Mouse (Mus musculus) hindbrain, embryonic 13.5 days (tissue): ENCODE results near the gene Rbm24. TPM values are rescaled to one million over a fixed set of nuclear protein-coding genes. Genes with fewer than 3 reads are reported as not detected.

Experiments used
- ATAC-seq: fragments of 200-750 bp; cut with Nextera tagmentation; 2 replicates; pipeline ENCODE4 v1.8.0; 2017; ENCODE audit warnings: moderate TSS enrichment; ENCODE audit not compliant: low FRiP score
- H3K27ac ChIP-seq: fragments of 300-500 bp; sonication (generic); 2 replicates; pipeline ENCODE4 v1.5.1; 2015; ENCODE audit warnings: inconsistent platforms, mild to moderate bottlenecking, moderate library complexity
- H3K27me3 ChIP-seq: fragments of 300-500 bp; sonication (generic); 2 replicates; pipeline ENCODE4 v1.6.1; 2015; ENCODE audit warnings: mild to moderate bottlenecking, inconsistent platforms
- H3K36me3 ChIP-seq: fragments of 300-500 bp; sonication (generic); 2 replicates; pipeline ENCODE4 v1.6.1; 2015; ENCODE audit warnings: mild to moderate bottlenecking, inconsistent platforms
- H3K4me1 ChIP-seq: fragments of 300-500 bp; sonication (generic); replicated peaks from 2 replicates; pipeline ENCODE4 v1.6.1; 2015; ENCODE audit warnings: inconsistent platforms
- H3K4me2 ChIP-seq: fragments of 300-500 bp; sonication (generic); 2 replicates; pipeline ENCODE4 v1.6.1; 2015; ENCODE audit warnings: inconsistent platforms, mild to moderate bottlenecking, moderate library complexity
- H3K4me3 ChIP-seq: fragments of 300-500 bp; sonication (generic); 2 replicates; pipeline ENCODE4 v1.5.1; 2015; ENCODE audit warnings: mild to moderate bottlenecking, inconsistent platforms
- H3K9ac ChIP-seq: fragments of 300-500 bp; sonication (generic); 2 replicates; pipeline ENCODE4 v1.6.1; 2015; ENCODE audit warnings: mild to moderate bottlenecking, inconsistent platforms
- H3K9me3 ChIP-seq: fragments of 300-500 bp; sonication (generic); 2 replicates; pipeline ENCODE4 v1.6.1; 2016; ENCODE audit warnings: inconsistent platforms
- WGBS: fragments of 180-500 bp; shearing (Covaris S2); methylation state at CpG from one replicate; pipeline ENCODE4 v1.1.7; 2015; 5-methylcytosine and 5-hydroxymethylcytosine counted together
- polyA plus RNA-seq: library from polyadenylated mRNA; unstranded; fragments of >200 nt; fragmentation: Nextera tagmentation; extraction: Ambion mirVana; gene quantifications from 2 replicates; pipeline ENCODE4 v1.2.1, GENCODE M21; 2015

Rbm24 gene
- polyA plus RNA-seq, 1 experiment from 2014 or later, result 2.1 TPM

DNA sequence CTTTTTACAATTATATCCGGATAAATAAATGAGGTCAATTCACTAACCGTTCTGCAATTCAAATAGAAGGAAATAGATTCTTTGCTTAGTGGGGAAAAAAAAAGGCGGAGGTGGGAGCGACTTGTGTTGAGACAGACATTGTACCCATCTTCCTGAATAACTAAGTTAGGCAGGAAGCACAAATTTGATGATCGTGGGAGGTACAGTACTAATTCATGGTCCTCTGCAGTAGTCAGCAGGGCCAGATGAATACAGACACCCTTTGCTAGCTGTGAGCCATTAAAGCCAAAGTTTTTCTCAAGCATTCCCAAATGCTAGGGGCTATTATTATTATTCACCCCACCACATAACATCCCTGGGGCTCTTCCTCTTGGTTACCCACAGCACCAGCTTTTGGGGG, 640 bp upstream of the Rbm24 start:
- peak overlapping the region; percentile 72 for H3K4me3 ChIP-seq
- 77% methylated on average over 5 of the region's 5 CpGs for WGBS
- no peaks in the 10 kb centered on the region for H3K36me3 ChIP-seq
- H3K27me3 ChIP-seq, result peaks cover 4% of the 10 kb centered on the region; the same call in 1 of the 2 replicates
- H3K4me2 ChIP-seq, result peak overlapping the region; percentile 90
- ATAC-seq, result no peak
- H3K9me3 ChIP-seq, result no peaks in the 10 kb centered on the region
- H3K9ac ChIP-seq, result peak overlapping the region; percentile 88; the same call in 1 of the 2 replicates
- no peak overlapping the region; the same call in 1 of the 2 replicates for H3K27ac ChIP-seq
- H3K4me1 ChIP-seq, result peaks cover 16% of the 10 kb centered on the region

DNA sequence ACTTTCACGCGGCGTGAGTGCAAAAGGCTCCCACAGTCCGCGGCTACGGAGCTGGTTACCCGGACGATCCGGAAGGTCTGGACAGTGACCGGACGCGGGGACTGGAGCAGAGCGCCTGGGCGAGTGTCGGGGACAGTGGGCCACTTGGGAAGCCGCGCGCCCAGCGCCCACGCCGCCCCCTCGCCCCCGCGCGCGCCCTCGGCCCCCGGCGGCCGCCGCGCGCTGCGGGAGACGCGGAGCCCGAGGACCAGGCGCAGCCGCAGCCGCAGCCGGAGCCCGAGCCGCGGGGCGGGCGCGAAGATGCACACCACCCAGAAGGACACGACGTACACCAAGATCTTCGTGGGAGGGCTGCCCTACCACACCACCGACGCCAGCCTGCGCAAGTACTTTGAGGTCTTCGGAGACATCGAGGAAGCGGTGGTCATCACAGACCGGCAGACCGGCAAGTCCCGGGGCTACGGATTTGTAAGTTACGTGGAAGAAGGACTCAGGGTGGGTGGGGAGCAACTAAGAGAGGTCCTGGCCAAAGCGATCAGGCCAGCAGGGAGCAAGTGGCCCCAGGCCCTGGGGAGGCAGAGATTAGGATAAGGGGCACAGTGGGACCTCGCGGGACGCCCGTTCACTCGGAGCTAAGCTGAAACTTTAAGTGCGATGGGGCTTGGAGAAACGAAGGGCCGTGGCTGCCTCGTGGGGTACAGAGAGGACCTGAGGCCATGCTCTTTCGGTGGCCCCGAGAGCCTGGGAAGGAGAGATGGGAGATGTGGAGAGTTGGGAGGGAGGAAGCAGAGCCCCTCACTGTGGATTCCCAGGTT, 704 bp downstream of the Rbm24 start:
- 1% methylated on average over 72 of the region's 73 CpGs for WGBS
- Histone ChIP-seq H3K4me1 (peaks cover 16% of the 10 kb centered on the region), H3K36me3 (no peaks in the 10 kb centered on the region), H3K27ac (peak overlapping the region; percentile 76), H3K4me3 (peak overlapping the region; percentile 72), H3K9me3 (no peaks in the 10 kb centered on the region), H3K4me2 (peak overlapping the region; percentile 90), H3K9ac (peak overlapping the region; percentile 88), H3K27me3 (peaks cover 4% of the 10 kb centered on the region; the same call in 1 of the 2 replicates)
- peak; percentile 66 for ATAC-seq

DNA sequence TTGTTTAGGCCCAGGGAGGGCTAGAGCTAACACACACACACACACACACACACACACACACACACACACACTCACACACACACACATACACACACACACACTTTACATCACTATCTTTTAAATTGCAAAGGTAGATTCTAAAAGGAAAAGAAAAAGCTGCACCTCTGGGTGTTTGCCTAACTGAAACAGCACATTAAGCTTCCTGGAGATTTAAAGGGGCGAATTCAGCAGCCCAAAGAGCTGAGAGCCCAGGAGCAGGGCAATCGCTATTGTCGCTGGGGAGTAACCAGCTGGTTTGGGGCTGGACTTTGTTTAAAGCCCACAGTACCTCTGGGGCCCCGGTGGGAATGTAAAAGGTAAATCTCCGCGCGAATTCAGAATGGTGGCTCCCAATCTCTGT, 1.4 kb downstream of the Rbm24 start:
- H3K27ac ChIP-seq, result no peak overlapping the region
- 4% methylated on average over 7 of the region's 7 CpGs for WGBS
- peaks cover 4% of the 10 kb centered on the region; the same call in 1 of the 2 replicates for H3K27me3 ChIP-seq
- peak overlapping the region; percentile 72 for H3K4me3 ChIP-seq
- H3K4me1 ChIP-seq, result peaks cover 16% of the 10 kb centered on the region
- H3K9ac ChIP-seq, result peak overlapping the region; percentile 88
- no peak for ATAC-seq
- H3K36me3 ChIP-seq, result no peaks in the 10 kb centered on the region
- H3K9me3 ChIP-seq, result no peaks in the 10 kb centered on the region
- H3K4me2 ChIP-seq, result peak overlapping the region; percentile 90

DNA sequence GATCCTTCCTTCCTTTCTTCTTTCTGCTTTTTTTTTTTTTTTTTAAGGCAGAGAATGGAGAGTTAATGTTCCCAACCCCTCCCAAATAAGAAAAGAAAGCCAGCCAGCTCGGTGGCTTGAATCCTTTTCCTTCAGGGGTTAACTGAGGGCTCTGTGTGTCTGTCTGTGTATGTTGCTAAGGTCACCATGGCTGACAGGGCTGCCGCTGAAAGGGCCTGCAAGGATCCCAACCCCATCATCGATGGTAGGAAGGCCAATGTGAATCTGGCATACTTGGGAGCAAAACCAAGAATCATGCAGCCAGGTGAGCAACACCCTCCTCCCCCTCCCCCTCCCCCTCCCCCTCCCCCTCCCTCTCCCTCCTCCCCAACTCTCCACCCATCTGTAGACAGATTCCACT, 1.9 kb downstream of the Rbm24 start:
- H3K9me3 ChIP-seq, result no peaks in the 10 kb centered on the region
- peak overlapping the region; percentile 88 for H3K9ac ChIP-seq
- peak overlapping the region; percentile 90 for H3K4me2 ChIP-seq
- peaks cover 4% of the 10 kb centered on the region; the same call in 1 of the 2 replicates for H3K27me3 ChIP-seq
- peak overlapping the region; percentile 72 for H3K4me3 ChIP-seq
- no peak overlapping the region for H3K27ac ChIP-seq
- WGBS, result 11% methylated on average over 3 of the region's 3 CpGs
- H3K36me3 ChIP-seq, result no peaks in the 10 kb centered on the region
- no peak for ATAC-seq
- H3K4me1 ChIP-seq, result peaks cover 16% of the 10 kb centered on the region

DNA sequence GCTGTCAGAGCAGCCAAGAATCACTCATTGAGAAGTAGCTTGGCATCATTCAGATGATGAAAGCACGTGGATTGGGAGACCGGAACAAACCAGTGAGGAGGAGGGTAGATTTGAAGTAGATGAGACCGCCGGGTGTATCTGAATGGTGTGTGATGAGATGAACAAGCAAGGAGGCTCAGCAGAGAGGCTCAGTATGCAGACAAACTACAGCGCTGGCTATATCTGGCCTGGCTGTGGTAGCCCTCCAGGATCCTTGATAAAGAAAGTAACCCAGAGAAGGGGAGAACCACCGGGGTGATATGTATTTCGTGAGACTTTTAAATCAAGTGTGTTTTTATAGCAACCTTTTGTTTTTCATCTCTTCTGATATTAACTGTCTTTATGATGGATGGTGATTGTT, 5.6 kb downstream of the Rbm24 start:
- ATAC-seq, result no peak
- H3K27ac ChIP-seq, result no peak overlapping the region
- H3K36me3 ChIP-seq, result peaks cover 5% of the 10 kb centered on the region
- no peak overlapping the region for H3K4me2 ChIP-seq
- H3K9ac ChIP-seq, result no peak overlapping the region
- H3K4me3 ChIP-seq, result no peak overlapping the region
- no peaks in the 10 kb centered on the region for H3K27me3 ChIP-seq
- H3K4me1 ChIP-seq, result peaks cover 9% of the 10 kb centered on the region
- H3K9me3 ChIP-seq, result no peaks in the 10 kb centered on the region
- WGBS, result 94% methylated on average over 7 of the region's 7 CpGs

DNA sequence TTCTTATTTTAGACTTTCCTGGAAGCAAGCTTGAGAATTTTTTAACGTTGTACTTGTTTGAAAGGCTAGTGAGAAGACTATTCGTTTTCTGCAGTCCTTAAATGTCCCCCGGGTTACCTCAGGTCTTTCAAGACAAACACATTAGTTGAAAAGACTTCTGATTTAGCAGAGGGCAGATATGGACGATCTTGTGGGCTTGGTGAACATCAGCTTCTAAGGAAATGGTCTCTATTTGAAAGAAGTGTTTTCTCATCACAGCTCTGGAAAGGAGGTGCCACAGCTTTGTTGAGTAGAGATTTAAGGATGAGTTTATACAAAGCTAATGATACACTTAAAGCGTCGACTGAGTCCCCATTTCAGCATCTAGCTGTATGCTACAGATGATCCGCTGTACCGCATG, 6.1 kb downstream of the Rbm24 start:
- 95% methylated on average over 8 of the region's 8 CpGs for WGBS
- Histone ChIP-seq H3K4me3 (no peak overlapping the region), H3K9ac (no peak overlapping the region), H3K9me3 (no peaks in the 10 kb centered on the region), H3K27ac (no peak overlapping the region), H3K4me2 (no peak overlapping the region), H3K4me1 (peaks cover 5% of the 10 kb centered on the region), H3K36me3 (peaks cover 11% of the 10 kb centered on the region), H3K27me3 (no peaks in the 10 kb centered on the region)
- no peak for ATAC-seq

DNA sequence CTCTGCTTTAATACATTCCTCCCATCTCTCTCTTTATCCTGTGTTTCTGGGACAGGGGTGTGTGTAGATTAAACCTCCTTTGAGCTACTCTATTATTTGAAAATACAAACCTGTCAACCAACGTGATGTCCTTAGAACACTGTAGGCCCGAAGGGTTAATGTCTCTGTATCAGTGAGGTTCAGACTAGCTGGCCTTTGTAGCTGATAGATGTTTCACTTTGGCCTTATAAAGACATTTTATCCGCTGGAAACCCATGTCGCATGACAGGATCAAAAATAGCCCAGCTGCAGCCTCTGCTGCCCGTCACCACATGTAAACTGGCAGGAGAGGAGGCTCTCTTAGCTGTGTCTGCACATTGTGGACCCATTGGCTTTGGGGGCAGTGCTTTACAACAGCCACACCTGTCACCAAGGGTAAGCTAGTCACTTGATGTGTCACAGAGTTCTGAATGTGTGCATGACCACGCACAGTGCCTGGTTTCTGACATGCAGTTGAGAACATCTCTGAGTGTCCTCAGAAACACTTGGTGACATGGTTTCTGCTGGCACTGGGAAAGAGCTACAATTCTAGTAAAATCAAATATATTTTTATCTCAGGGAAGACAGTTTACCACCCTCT, 8.5 kb downstream of the Rbm24 start:
- Histone ChIP-seq H3K27me3 (no peaks in the 10 kb centered on the region), H3K4me3 (no peak overlapping the region), H3K9ac (no peak overlapping the region), H3K27ac (no peak overlapping the region), H3K4me1 (no peaks in the 10 kb centered on the region), H3K36me3 (peaks cover 17% of the 10 kb centered on the region), H3K4me2 (no peak overlapping the region), H3K9me3 (no peaks in the 10 kb centered on the region)
- 89% methylated on average over 6 of the region's 6 CpGs for WGBS
- no peak for ATAC-seq

DNA sequence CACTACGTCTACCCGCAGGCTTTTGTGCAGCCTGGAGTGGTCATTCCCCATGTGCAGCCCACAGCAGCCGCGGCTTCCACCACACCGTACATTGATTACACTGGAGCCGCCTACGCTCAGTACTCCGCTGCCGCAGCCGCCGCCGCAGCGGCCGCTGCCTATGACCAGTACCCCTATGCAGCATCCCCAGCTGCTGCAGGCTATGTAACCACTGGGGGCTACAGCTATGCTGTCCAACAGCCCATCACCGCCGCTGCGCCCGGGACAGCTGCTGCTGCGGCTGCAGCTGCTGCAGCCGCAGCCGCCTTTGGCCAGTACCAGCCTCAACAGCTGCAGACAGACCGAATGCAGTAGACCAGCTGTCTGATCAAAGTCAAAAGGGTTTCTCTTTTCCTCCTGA, 10.7 kb downstream of the Rbm24 start:
- no peak overlapping the region for H3K4me3 ChIP-seq
- peaks cover 17% of the 10 kb centered on the region for H3K36me3 ChIP-seq
- no peak overlapping the region for H3K27ac ChIP-seq
- no peak for ATAC-seq
- H3K4me1 ChIP-seq, result 0 out of 2 replicates have a peak, but pooled peaks cover 5% of the 10 kb centered on the region
- H3K9me3 ChIP-seq, result no peaks in the 10 kb centered on the region
- peak overlapping the region; percentile 43; the same call in 1 of the 2 replicates for H3K9ac ChIP-seq
- 0 out of 2 replicates have a peak overlapping the region, but pooled peaks have one; percentile 30 for H3K4me2 ChIP-seq
- WGBS, result 75% methylated on average over 22 of the region's 22 CpGs
- H3K27me3 ChIP-seq, result no peaks in the 10 kb centered on the region

DNA sequence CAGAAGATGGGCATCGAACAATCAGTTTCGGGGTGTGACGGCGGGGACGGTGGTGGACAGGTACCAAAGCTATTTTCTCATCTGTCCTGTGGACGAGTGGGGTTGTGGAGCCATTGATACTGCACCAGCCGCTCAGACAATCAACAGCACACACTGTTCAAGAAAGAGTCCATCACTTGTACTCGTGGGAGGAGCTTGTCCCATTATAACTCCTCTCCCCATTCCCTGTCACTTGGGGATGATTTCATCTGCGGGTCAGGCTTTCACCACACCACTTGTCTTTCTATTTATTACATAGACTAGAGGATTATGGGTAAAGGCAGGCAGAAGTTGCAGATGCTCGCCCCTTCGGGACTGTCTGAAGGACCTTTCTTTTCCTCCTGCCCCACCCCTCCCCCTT, 11.6 kb downstream of the Rbm24 start:
- H3K4me1 ChIP-seq, result 0 out of 2 replicates have a peak, but pooled peaks cover 8% of the 10 kb centered on the region
- peaks cover 17% of the 10 kb centered on the region for H3K36me3 ChIP-seq
- H3K4me2 ChIP-seq, result no peak overlapping the region
- no peak for ATAC-seq
- no peaks in the 10 kb centered on the region for H3K27me3 ChIP-seq
- WGBS, result 94% methylated on average over 11 of the region's 11 CpGs
- H3K27ac ChIP-seq, result no peak overlapping the region
- no peaks in the 10 kb centered on the region for H3K9me3 ChIP-seq
- H3K9ac ChIP-seq, result no peak overlapping the region
- H3K4me3 ChIP-seq, result no peak overlapping the region

DNA sequence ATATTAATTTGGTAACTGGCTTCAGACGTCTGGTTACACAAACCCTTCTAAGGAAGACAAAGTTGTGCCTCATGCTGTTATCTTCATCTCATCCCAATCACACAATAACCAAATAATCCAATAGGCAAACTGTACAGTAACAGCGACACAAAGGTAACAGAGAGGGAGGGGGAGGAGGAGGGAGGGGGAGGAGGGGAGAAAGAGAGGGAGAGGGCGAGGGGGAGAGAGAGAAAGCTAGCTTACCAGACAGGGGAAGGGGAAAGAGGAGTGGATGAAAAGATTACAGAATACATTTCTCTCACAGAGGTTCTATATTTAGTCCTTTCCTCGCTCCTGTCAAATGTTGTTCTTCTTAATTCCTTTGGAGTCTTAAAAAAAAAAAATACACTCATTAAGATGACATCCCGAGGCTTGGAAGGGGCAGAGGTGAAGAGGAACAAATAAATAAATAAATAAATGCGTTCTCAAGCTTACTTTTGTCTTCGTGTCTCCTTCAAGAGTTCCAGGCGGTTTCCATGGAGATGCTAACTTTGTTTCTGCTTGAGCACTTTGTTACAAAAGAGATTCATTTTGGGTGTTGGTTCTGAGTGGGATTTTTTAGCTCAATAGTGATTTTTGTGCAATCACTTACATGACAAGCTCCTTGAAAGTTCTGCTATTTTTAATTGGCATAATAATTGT, 15.8 kb downstream of the Rbm24 start:
- Histone ChIP-seq H3K4me2 (peak overlapping the region; percentile 4; the same call in 1 of the 2 replicates), H3K9me3 (no peaks in the 10 kb centered on the region), H3K4me3 (no peak overlapping the region), H3K9ac (no peak overlapping the region), H3K27me3 (no peaks in the 10 kb centered on the region), H3K27ac (no peak overlapping the region), H3K4me1 (0 out of 2 replicates have a peak, but pooled peaks cover 8% of the 10 kb centered on the region), H3K36me3 (peaks cover 9% of the 10 kb centered on the region)
- WGBS, result 14% methylated on average over 8 of the region's 8 CpGs
- no peak for ATAC-seq

DNA sequence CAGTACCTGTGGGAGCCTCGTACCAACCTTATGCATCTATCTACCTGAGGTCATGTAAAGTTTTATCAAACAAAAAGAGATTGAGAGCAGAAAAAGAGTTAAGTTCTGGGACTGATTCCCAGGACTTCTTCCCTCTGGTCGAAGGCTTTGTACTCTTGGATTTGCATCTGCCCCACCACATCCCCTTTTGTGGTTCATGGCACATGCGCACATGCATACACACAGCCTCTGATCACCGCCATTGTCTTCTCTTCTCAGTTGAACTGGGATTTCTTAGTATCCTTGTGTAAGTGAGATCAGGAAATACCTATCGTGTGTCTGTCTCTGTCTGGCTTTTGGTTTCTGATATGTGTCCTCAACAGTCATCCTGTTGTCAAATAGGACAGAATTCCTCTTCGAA, 20.7 kb downstream of the Rbm24 start:
- Histone ChIP-seq H3K9me3 (no peaks in the 10 kb centered on the region), H3K27me3 (no peaks in the 10 kb centered on the region), H3K9ac (no peak overlapping the region), H3K36me3 (no peaks in the 10 kb centered on the region), H3K4me1 (0 out of 2 replicates have a peak, but pooled peaks cover 13% of the 10 kb centered on the region), H3K27ac (no peak overlapping the region), H3K4me2 (no peak overlapping the region), H3K4me3 (no peak overlapping the region)
- ATAC-seq, result no peak
- WGBS, result 87% methylated on average over 6 of the region's 6 CpGs

DNA sequence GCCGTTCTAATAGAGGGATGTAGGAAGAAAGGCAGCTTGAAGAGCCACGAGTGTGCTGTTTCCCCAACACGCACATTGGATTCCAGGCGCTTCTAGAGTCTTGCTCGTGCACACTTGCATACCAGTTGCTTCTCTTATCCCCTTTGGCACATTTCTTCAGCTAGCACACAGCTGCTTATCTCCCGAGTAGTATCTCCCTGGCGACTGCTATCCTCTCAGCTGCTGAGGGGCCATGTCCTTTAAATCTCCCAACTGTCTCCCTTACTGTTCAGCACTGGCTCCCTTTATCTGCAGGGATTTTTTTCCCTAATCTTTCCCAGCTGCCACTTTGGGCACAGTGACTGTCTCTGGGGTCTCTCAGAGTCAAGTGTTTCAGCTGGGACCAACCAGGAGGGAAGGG, 25.8 kb downstream of the Rbm24 start:
- Histone ChIP-seq H3K4me2 (no peak overlapping the region), H3K4me3 (no peak overlapping the region), H3K27ac (no peak overlapping the region), H3K36me3 (no peaks in the 10 kb centered on the region), H3K4me1 (0 out of 2 replicates have a peak, but pooled peaks cover 12% of the 10 kb centered on the region), H3K9me3 (no peaks in the 10 kb centered on the region), H3K9ac (no peak overlapping the region), H3K27me3 (no peaks in the 10 kb centered on the region)
- no peak for ATAC-seq
- WGBS, result 71% methylated on average over 7 of the region's 7 CpGs
